Mouse (Mus musculus) gastrocnemius, adult 18-20 months (tissue): ENCODE data around the gene Prkg1. TPM values are rescaled to one million over a fixed set of nuclear protein-coding genes. Genes with fewer than 3 reads are reported as not detected.

ENCODE experiments used
- DNase-seq: peaks from one replicate; pipeline ENCODE4 v3.0.0; 2021; ENCODE audit warnings: low spot score
- long read RNA-seq, 2 experiments: library from polyadenylated mRNA; stranded (forward); transcript quantifications; one replicate each; pipeline ENCODE4 v2.0.0; 2021
- total RNA-seq, 2 experiments: library from RNA; stranded (reverse); gene quantifications; 2 replicates each; pipeline ENCODE4 v1.2.3; 2021

Prkg1 gene
- total RNA-seq: 10 to 100 TPM; 24.4 to 39.7 TPM
- long read RNA-seq, experiment 1, partial matches to known transcripts: 4 of 13 reads
- long read RNA-seq, experiment 1, other reads (novel, unspliced or antisense): 9 of 13 reads
- long read RNA-seq, experiment 2, partial matches to known transcripts: 2 of 4 reads
- long read RNA-seq, experiment 2, other reads (novel, unspliced or antisense): 2 of 4 reads

- DNase-seq: peak; percentile 25
These were observed at the start of gene Prkg1 for GRCm38 (mm10) chr19:31764801-31765340. Gene Prkg1, minus strand, starts transcription at chr19:31765033.

- no peak for DNase-seq
These were observed 48.3 kb upstream of the Prkg1 start for GRCm38 (mm10) chr19:31813087-31813486.

GRCm38 (mm10) chr19:31811371-31811770 is 46.5 kb upstream of the Prkg1 start:
- peak; percentile 3 for DNase-seq

DNA sequence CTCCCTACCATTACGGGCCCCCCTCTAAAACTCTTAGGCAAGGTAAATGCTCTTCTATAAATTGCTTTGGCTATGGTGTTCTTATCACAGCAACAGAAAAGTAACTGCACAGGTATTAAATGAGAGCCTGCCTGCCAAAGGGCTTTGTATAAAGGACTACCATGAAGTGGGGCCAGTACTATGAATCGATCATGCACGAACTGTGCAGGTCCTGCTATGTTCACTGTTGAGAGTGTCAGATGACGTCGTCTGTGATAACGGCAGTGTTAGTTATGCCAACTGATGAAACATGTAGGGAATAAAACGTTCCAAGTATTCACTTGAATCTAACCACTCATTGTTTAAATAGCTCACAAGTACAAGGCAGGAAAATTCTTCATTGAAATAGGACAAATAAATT is 40.6 kb upstream of the Prkg1 start:
- DNase-seq: no peak

DNA sequence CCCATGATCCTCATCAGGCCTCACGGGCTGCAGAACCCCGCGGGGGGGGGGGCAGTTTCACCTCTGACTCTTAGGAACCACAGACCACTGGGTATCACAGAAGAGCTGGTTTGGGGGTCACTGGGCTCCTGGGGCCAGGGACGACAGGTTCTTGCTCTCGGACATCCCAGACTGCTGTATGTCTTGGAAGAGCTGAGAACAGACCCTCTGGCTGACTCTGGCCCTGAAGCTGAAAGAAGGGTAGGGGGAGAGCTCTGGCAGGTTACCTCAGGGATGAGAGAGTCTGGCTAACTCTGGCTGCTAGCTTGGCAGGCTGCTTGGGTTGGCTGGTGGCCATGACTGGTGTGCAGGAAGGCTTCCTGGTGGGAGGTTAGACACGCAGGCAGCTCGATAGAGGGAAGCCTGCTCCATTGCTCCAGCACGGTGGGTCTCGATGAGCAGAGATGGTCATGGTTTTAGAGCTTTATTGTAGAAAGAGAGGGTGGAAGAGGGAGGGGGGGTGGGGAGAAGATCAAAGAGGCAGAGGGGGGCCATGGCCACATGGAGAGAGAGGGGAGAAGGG is 30.7 kb upstream of the Prkg1 start:
- no peak for DNase-seq

DNA sequence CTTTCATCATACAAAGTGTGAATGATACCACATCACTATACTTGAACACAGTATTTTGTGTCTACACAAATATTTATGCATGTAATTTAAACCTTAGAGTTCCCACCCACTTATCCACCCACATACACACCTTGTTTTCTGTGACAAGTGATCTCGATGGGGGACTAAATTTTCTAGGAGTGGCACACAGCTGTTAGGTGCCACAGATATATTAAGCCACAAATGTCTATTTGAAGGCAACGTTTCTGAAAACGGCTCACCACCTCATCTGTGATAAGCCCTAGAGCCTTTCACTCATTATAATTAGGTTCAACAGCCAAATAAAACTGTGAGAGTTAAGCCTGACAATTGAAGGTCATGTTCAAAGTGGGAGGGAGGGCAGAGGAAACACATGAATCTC is 26.9 kb upstream of the Prkg1 start:
- DNase-seq: no peak

GRCm38 (mm10) chr19:31781521-31782018 is 16.7 kb upstream of the Prkg1 start:
- DNase-seq: no peak

DNA sequence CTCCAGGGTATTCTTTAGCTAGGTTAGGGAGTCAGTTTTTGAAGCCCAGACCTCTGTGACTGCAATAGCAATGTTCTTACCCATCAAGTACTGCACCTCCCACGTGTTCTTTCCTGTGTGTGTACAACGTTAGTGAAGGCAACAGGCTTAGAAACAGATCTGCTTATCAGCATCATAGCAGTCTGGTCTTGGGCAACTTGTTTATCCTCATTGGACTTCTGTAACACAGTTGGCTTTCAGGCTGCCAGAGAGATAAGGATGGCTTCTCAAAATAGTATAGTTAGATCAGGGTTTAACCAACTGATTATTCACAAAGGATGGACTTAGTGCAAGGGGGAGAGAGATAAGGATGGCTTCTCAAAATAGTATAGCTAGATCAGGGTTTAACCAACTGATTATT is 16.2 kb upstream of the Prkg1 start:
- DNase-seq: no peak

- DNase-seq: no peak
These were observed 15.4 kb upstream of the Prkg1 start for GRCm38 (mm10) chr19:31780222-31780621.

DNA sequence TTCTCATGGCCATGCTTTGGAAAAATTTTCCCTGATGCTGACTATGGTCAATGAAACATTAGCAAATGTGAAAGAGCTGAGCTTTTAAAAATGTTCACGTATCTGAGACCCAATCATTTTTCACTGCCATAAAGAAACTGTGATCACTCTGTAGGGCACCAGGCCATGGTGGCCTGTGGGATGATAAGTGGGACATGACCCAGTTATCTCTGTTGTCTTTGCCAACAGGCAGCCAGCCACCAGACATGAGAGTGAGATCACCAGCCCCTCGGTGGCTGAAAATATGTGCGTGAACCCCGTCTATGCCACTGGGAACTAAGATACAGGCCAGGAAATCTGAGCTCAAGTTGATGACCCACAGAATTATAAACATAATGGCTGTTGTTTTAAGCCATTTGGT is 14.2 kb upstream of the Prkg1 start:
- DNase-seq: no peak

GRCm38 (mm10) chr19:31767004-31767403 is 2.2 kb upstream of the Prkg1 start:
- DNase-seq: no peak

GRCm38 (mm10) chr19:31765451-31765850 is 618 bp upstream of the Prkg1 start:
- DNase-seq: no peak

DNA sequence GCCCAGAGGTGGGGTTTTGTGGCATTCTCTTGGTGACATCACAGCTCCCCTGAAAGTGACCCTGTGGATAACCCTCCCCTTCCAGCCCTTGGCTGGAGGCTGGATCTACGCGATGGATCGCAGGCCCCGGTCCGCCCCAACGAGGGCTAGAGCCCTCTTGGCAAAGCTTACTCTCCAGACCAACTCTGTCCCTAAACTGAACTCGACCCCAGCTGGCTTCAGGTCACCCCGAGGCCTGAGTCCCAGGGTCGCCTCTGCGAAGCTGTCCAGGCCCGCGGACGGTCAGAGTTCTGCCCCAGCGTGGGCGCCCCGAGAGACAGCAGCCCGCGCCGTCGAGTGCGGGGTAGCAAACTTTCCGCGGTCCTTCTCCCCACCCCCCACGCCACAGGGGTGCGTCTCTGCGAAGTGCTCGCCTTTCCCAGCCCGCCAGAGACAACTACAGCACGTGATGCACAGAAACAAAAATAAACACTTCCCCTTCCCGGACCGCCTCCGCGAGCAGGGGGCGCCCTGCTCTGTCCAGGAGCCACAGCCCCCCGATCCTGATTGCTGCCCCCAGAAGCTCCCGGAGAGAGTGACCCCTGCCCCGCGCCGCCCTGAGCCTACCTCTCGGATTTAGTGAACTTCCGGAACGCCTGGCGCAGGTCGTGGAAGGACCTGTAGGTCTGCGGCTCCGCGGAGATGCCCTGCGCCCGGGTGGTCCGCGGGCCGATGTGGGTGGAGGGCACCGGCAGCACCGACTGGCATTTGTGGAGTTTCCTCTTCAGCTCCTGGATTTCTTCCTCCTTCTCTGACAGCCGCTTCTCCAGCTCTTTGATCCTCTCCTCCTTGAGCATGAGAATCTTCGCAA is 657 bp downstream of the Prkg1 start:
- peak; percentile 22 for DNase-seq

DNA sequence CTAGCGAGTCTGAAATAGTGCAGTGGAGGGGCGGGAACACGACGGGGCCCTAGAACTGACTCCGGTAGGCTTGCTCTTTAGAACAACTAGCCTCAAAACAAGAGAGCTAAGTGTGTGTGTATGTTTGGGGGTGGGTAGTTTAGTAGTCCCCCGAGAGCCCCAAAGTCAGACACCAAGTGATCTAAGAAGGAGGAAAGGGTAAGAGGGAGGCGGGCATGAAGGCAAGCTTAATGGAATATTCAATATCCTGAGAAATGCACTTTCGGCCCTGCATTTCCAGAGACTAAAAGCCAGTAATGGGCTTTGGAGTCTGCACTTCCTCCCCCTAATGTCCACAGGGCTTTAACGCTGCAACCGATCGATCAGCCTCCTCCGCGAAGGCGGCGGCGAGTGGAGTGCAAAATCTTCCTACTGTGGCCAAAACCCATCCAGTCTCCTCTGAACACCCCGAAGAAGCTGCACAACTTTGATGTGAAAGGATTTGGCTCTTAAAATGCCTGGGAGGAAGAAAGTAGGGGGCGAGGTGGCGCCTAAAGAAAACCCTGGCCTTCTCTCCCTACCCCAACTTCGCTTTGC is 1.5 kb downstream of the Prkg1 start:
- no peak for DNase-seq

- peak; percentile 35 for DNase-seq
These were observed 2.2 kb downstream of the Prkg1 start for GRCm38 (mm10) chr19:31762411-31763245.

DNA sequence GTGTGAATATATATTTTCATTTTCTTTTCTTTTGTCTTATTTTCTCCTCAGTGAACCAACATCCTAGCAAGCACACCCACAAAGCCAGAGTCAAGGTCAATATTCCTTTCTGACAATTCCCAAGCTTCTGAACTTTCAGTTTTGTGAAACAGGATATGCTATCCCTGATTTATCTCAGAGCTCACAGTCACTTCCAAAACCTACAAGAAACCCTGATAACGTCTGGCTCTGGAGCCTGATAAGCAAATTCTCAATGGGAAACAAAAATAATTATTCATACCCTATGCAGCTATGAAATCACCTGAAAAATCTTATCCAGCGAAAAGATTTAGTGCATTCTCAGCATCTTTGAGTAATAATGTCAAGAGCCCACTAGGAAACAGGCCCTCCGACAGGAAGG is 5.0 kb downstream of the Prkg1 start:
- no peak for DNase-seq

- peak; percentile 54 for DNase-seq
These were observed 8.7 kb downstream of the Prkg1 start for GRCm38 (mm10) chr19:31755929-31756792.

DNA sequence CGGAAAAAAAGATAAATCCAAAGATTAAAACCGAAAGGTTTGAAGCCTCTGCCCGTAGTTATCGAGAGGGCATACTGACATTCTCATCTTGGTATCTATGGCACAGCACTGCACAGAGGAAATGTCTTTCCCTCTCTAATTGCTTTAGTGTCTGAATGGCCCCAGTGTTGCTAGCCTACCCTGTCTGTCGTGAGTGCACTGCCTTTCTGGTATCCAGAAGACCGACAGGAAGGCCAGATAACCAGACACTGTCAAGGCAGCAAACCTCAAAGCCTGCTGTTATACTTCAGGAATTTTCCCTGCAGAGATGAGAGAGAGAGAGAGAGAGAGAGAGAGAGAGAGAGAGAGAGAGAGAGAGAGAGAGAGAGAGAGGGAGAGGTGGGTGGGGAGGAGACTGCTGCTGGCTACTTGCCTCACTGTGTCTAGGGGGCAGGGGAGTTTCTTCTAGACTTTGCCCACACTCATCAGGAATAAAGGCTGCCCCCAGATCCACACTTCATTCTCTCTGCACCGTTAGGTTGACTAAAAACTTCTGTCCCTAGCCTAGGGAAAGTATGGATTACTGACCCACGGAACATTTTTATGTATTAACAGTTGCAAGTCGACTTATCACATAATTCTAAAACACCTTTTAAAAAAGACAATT is 10.1 kb downstream of the Prkg1 start:
- no peak for DNase-seq

GRCm38 (mm10) chr19:31750976-31751676 is 13.7 kb downstream of the Prkg1 start:
- DNase-seq: no peak
